Mouse (Mus musculus) ES-E14 (cell line): ENCODE data around the gene Tmem233. TPM values are rescaled to one million over a fixed set of nuclear protein-coding genes. Genes with fewer than 3 reads are reported as not detected.
A peak's percentile ranks its signal among the peaks of the same experiment; 100 is the strongest.

Experiments
- DNase-seq: peaks from one replicate; pipeline ENCODE4 v3.0.0-alpha.2; 2013; ENCODE audit warnings: low read depth, low spot score
- H3K27ac ChIP-seq: 2 replicates; pipeline ENCODE4 v1.5.1; 2012; ENCODE audit warnings: low read depth, mild to moderate bottlenecking, low read length, moderate library complexity, mixed read lengths; ENCODE audit not compliant: poor library complexity, insufficient read depth, severe bottlenecking
- H3K36me3 ChIP-seq: 2 replicates; pipeline ENCODE4 v1.6.1; 2012; ENCODE audit warnings: mild to moderate bottlenecking, low read length, moderate library complexity, mixed read lengths; ENCODE audit not compliant: control insufficient read depth, poor library complexity, insufficient read depth, severe bottlenecking
- H3K4me1 ChIP-seq, 2 experiments: fragments of 150-350 bp in 1 of 2; sonication (generic) in 1 of 2; 2 replicates each; pipeline ENCODE4 v1.6.1; 2012; ENCODE audit warnings: low read length in 2 of 2, mild to moderate bottlenecking in 1 of 2, mixed read lengths in 1 of 2; ENCODE audit not compliant: control insufficient read depth in 2 of 2, insufficient read depth in 2 of 2, poor library complexity in 1 of 2
- H3K4me3 ChIP-seq, 2 experiments: fragments of 150-350 bp in 1 of 2; sonication (generic) in 1 of 2; 2 replicates each; pipeline ENCODE4 v1.5.1; 2012; ENCODE audit warnings: low read length in 2 of 2, low read depth in 1 of 2, mild to moderate bottlenecking in 1 of 2, mixed read lengths in 1 of 2; ENCODE audit not compliant: insufficient read depth in 1 of 2, poor library complexity in 1 of 2, severe bottlenecking in 1 of 2
- H3K9ac ChIP-seq: 2 replicates; pipeline ENCODE4 v1.6.1; 2012; ENCODE audit warnings: low read depth, mild to moderate bottlenecking, low read length, mixed read lengths; ENCODE audit not compliant: poor library complexity, insufficient read depth, severe bottlenecking
- H3K9me3 ChIP-seq: fragments of 150-350 bp; sonication (generic); 2 replicates; pipeline ENCODE4 v1.6.1; 2012; ENCODE audit warnings: low read depth, mild to moderate bottlenecking, low read length; ENCODE audit not compliant: control insufficient read depth, insufficient read depth
- CHD2 ChIP-seq: IDR thresholded peaks from 2 replicates; pipeline ENCODE4 v1.6.1; 2014; ENCODE audit warnings: mild to moderate bottlenecking, low read depth, low read length, inconsistent platforms
- HCFC1 ChIP-seq: IDR thresholded peaks from 2 replicates; pipeline ENCODE4 v1.6.1; 2012; ENCODE audit warnings: low read length, inconsistent platforms, borderline replicate concordance; ENCODE audit not compliant: insufficient read depth
- MAFK ChIP-seq: IDR thresholded peaks from 2 replicates; pipeline ENCODE4 v1.6.1; 2014; ENCODE audit warnings: mild to moderate bottlenecking, low read depth, low read length, inconsistent platforms; ENCODE audit not compliant: insufficient read depth
- ZC3H11A ChIP-seq: IDR thresholded peaks from 2 replicates; pipeline ENCODE4 v1.6.1; 2012; ENCODE audit warnings: low read depth, mild to moderate bottlenecking, inconsistent platforms, low read length, borderline replicate concordance
- ZNF384 ChIP-seq: IDR thresholded peaks from 2 replicates; pipeline ENCODE4 v1.6.1; 2012; ENCODE audit warnings: low read depth, low read length, inconsistent platforms
- in situ Hi-C, 2 experiments: fragments of 600-800 bp; cut with MboI; formaldehyde crosslinking; loops; one replicate each; pipeline ENCODE4 v1.15.1; 2025; ENCODE audit warnings: low sequenced_read_pairs in 2 of 2, inconsistent platforms in 1 of 2; ENCODE audit not compliant: unreplicated experiment in 2 of 2
- total RNA-seq: library from RNA; depleted of rRNA; stranded (reverse); fragments of 300-350 nt; gene quantifications from 2 replicates; pipeline ENCODE4 v1.2.3, GENCODE M21; 2012; rRNA removed

The Tmem233 gene
- 0.21 TPM in 1 of 2 replicates, not detected in the other for total RNA-seq

GRCm38 (mm10) chr5:116083081-116083480, at the start of gene Tmem233:
Tmem233 (minus strand) TSS chr5:116083244.
- Histone ChIP-seq H3K4me1 (peaks cover 0 to 6% of the 10 kb centered on the region in 2 experiments; a peak in 2 of 4 replicates), H3K4me3 (peak within 1 kb of the TSS; percentile 11 to 39; a peak in 3 of 4 replicates), H3K27ac (no peak within 1 kb of the TSS; the same call in 1 of the 2 replicates), H3K9me3 (no peaks in the 10 kb centered on the region), H3K9ac (no peak within 1 kb of the TSS), H3K36me3 (no peaks in the 10 kb centered on the region)
- TF ChIP-seq HCFC1, result no peak
- TF ChIP-seq CHD2, result no peak
- no peak for TF ChIP-seq ZC3H11A
- TF ChIP-seq MAFK, result no peak
- no peak for TF ChIP-seq ZNF384
- in situ Hi-C loops, result no loop called here
- no peak for DNase-seq

GRCm38 (mm10) chr5:116123344-116123743, 40.3 kb upstream of the Tmem233 start:
- H3K4me1 ChIP-seq, result peaks cover 0 to 9% of the 10 kb centered on the region in 2 experiments; a peak in 1 of 4 replicates

GRCm38 (mm10) chr5:116116567-116116966, 33.5 kb upstream of the Tmem233 start:
- no peak for TF ChIP-seq ZNF384
- TF ChIP-seq HCFC1, result peak; percentile 65; the same call in 1 of the 2 replicates
- TF ChIP-seq CHD2, result no peak
- no peaks in the 10 kb centered on the region for H3K36me3 ChIP-seq
- in situ Hi-C loops, result no loop called here

More at GRCm38 (mm10) chr5:116123344-116123743, 40.3 kb upstream of the Tmem233 start:
- in situ Hi-C loops, result no loop called here
- Histone ChIP-seq H3K36me3 (no peaks in the 10 kb centered on the region), H3K9me3 (no peaks in the 10 kb centered on the region), H3K4me3 (peak overlapping the region in 1 of 2 experiments; percentile 29; a peak in 1 of 4 replicates), H3K27ac (no peak overlapping the region), H3K9ac (peak overlapping the region; percentile 17)
- peak; percentile 79 for DNase-seq
- TF ChIP-seq CHD2, result no peak
- TF ChIP-seq ZC3H11A, result peak; percentile 91

GRCm38 (mm10) chr5:116116110-116116509, 33.1 kb upstream of the Tmem233 start:
- in situ Hi-C loops, result no loop called here

More at GRCm38 (mm10) chr5:116116567-116116966, 33.5 kb upstream of the Tmem233 start:
- DNase-seq, result peak; percentile 69
- H3K9me3 ChIP-seq, result no peaks in the 10 kb centered on the region
- no peak overlapping the region for H3K9ac ChIP-seq
- peaks cover 2 to 9% of the 10 kb centered on the region in 2 experiments; a peak in 2 of 4 replicates for H3K4me1 ChIP-seq
- no peak overlapping the region for H3K4me3 ChIP-seq
- H3K27ac ChIP-seq, result no peak overlapping the region

More at GRCm38 (mm10) chr5:116116110-116116509, 33.1 kb upstream of the Tmem233 start:
- H3K36me3 ChIP-seq, result no peaks in the 10 kb centered on the region
- H3K9ac ChIP-seq, result no peak overlapping the region
- TF ChIP-seq HCFC1 (no peak), ZC3H11A (no peak), MAFK (no peak), CHD2 (no peak), ZNF384 (no peak)
- no peak overlapping the region for H3K27ac ChIP-seq
- no peak for DNase-seq
- H3K9me3 ChIP-seq, result no peaks in the 10 kb centered on the region
- peaks cover 2 to 9% of the 10 kb centered on the region in 2 experiments; a peak in 2 of 4 replicates for H3K4me1 ChIP-seq
- H3K4me3 ChIP-seq, result no peak overlapping the region
